Mouse (Mus musculus) kidney, postnatal 25 days (tissue): ENCODE measurements around the gene Nipal4.

Experiments used
- DNase-seq, 2 experiments: peaks; one replicate each; pipeline ENCODE4 v3.0.0; 2021; ENCODE audit warnings: mixed read lengths in 2 of 2

Nipal4 gene

GRCm38 (mm10) chr11:46114221-46114620, 52.1 kb downstream of the Nipal4 start:
- DNase-seq = no peak

GRCm38 (mm10) chr11:46113211-46113610, 53.1 kb downstream of the Nipal4 start:
- DNase-seq = no peak

- no peak for DNase-seq
These were observed 55.4 kb downstream of the Nipal4 start for GRCm38 (mm10) chr11:46110945-46111287.

GRCm38 (mm10) chr11:46110156-46110944, 56.0 kb downstream of the Nipal4 start:
- DNase-seq = no peak

DNA sequence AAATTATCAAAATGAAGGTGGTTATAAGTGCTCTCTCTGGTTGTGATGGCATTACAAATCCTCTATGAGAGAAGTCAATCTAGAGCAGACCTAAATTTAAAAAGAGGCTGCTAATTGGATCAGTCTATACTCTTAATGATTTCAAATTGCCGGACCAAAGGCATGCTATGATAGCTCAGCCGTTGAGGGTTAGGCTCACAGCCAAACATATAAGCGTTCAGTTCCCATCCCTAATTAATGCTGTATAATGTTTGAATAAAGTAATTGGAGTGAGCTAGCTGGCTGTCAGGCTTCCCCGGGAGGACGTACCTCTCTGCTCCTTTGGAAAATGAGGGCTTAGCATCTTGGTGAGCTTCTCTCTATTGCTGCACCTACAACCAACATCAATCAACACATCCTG, 57.1 kb downstream of the Nipal4 start:
- DNase-seq = no peak

DNA sequence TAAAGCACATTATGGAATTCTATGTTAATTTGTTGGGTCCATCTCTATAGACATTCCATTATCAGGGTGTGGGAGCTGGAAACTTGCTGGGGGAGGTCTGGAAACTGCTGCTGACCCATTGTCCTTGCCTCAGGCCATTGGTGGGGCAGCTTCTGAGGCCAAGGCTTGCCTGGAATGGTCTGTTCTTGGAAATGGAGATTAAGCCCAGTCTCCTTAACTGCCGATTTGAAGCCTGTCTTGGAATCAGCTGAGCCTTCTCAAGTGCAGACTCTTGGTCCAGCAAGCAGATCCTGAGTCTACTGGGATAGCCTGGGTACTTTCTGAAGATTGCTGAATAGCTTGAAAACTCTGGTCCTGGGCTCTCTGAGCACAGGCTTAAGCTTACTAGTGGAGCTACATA, 59.3 kb downstream of the Nipal4 start:
- DNase-seq = no peak

- DNase-seq = peak in 1 of 2 experiments; percentile 37
These were observed 64.2 kb downstream of the Nipal4 start for GRCm38 (mm10) chr11:46102107-46102506.
